ENCODE assay signal across 20 mouse cellular contexts in the genomic region with DNA sequence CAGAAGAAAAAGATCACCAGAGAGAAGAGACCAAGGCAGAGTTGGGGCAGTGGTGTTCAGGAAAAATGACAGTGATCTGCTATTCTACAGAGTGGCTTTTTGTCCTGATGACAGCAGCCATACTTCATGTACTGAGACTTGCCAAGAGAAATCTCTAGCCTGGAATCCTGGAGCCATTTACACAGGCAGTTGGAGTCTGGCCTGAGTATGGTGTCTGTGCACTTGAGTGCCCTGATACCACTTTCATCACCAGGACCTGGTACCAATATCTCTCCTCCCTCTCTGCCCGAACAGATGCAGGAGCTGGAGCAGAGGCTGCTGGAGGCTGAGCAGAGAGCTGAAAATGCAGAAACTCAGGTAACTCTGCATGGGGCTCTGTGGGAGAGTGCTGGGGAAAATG. TPM values are rescaled to one million over a fixed set of nuclear protein-coding genes. Genes with fewer than 3 reads are reported as not detected.
DNase-seq lines count a peak whose midpoint lies in the region; ATAC-seq and TF ChIP-seq lines count a peak whose summit lies in the region.
"Had no signal": no experiment of that assay in that cellular context is flagged by ENCODE, and none has a peak within 500 bp of the region (broad histone marks: within the 10 kb centered on the region; RNA-seq: fewer than 3 reads in every experiment).

No protein-coding gene starts in this region.

- H3K9ac ChIP-seq in heart, embryonic 11.5 days (ENCODE audit: low read depth, low read length) = no peak overlapping the region
- no peak overlapping the region for H3K9ac ChIP-seq in heart, embryonic 13.5 days
- H3K9ac ChIP-seq in heart, postnatal 0 days (replicated peaks; ENCODE audit: low read depth, low read length) = no peak overlapping the region
- H3K9ac ChIP-seq: embryonic facial prominence, embryonic 15.5 days; hindbrain, embryonic 13.5 days had no signal

- no peak overlapping the region for H3K27ac ChIP-seq in heart, embryonic 11.5 days (ENCODE audit: low read depth, low read length)
- H3K27ac ChIP-seq in heart, embryonic 13.5 days (replicated peaks) = peak overlapping the region; percentile 29; the same call in 1 of the 2 replicates
- peak overlapping the region; percentile 60 for H3K27ac ChIP-seq in heart, postnatal 0 days (ENCODE audit: low read depth)
- H3K27ac ChIP-seq: embryonic facial prominence, embryonic 15.5 days; forebrain, embryonic 10.5 days; hindbrain, embryonic 13.5 days; hindbrain, postnatal 0 days had no signal

- no peaks in the 10 kb centered on the region for H3K36me3 ChIP-seq in heart, embryonic 11.5 days (ENCODE audit: control insufficient read depth, insufficient read depth, low read length)
- peaks cover 18% of the 10 kb centered on the region for H3K36me3 ChIP-seq in heart, embryonic 13.5 days
- H3K36me3 ChIP-seq in heart, postnatal 0 days (replicated peaks; ENCODE audit: control insufficient read depth, insufficient read depth, low read length) = no peaks in the 10 kb centered on the region
- H3K36me3 ChIP-seq: embryonic facial prominence, embryonic 15.5 days had no signal

- no peaks in the 10 kb centered on the region for H3K9me3 ChIP-seq in heart, embryonic 11.5 days (replicated peaks; ENCODE audit: control insufficient read depth, low read length)
- H3K9me3 ChIP-seq in heart, embryonic 13.5 days = no peaks in the 10 kb centered on the region
- H3K9me3 ChIP-seq in heart, postnatal 0 days (replicated peaks; ENCODE audit: control insufficient read depth, low read length) = no peaks in the 10 kb centered on the region
- H3K9me3 ChIP-seq: embryonic facial prominence, embryonic 15.5 days; forebrain, embryonic 10.5 days; hindbrain, embryonic 13.5 days had no signal

- peak; percentile 98 for TF ChIP-seq EP300 in heart, postnatal 0 days (IDR thresholded peaks at IDR 0.05; ENCODE audit: low read depth)

- no peak for ATAC-seq in heart, embryonic 11.5 days (replicated peaks; ENCODE audit: insufficient number of reproducible peaks, low FRiP score, low TSS enrichment)
- no peak for ATAC-seq in heart, embryonic 13.5 days (ENCODE audit: extremely low read depth, insufficient number of reproducible peaks, low FRiP score, low TSS enrichment)
- ATAC-seq in heart, postnatal 0 days (ENCODE audit: insufficient read depth, low read depth) = peak; percentile 82
- ATAC-seq: activated CD4-positive, CD25-positive, alpha-beta regulatory T cell, adult 4 months; forebrain, embryonic 14.5 days; hindbrain, postnatal 0 days had no signal

- no peak overlapping the region for H3K4me3 ChIP-seq in heart, embryonic 11.5 days (ENCODE audit: low read depth, low read length)
- H3K4me3 ChIP-seq in heart, embryonic 13.5 days = no peak overlapping the region
- H3K4me3 ChIP-seq in heart, postnatal 0 days (ENCODE audit: low read depth, low read length) = no peak overlapping the region
- H3K4me3 ChIP-seq: embryonic facial prominence, embryonic 15.5 days; erythroblast, embryonic 14.5 days; forebrain, embryonic 10.5 days; hindbrain, embryonic 13.5 days had no signal

- no peak for TF ChIP-seq CTCF in heart, postnatal 0 days (IDR thresholded peaks at IDR 0.05; ENCODE audit: low read depth)

- DNase-seq in heart, adult 18-20 months = peak; percentile 54 to 75
- peak; percentile 85 for DNase-seq in heart, postnatal 0 days (ENCODE audit: low spot score)
- DNase-seq in heart, postnatal 4 days = peak; percentile 56
- DNase-seq in right cerebral cortex, postnatal 4 days = no peak
- no peak for DNase-seq in adrenal gland, postnatal 4 days (ENCODE audit: low spot score in 2 of 2)
- DNase-seq: adrenal gland, postnatal 14 days; cerebellum, adult 2 months; cerebellum, postnatal 10 days; gastrocnemius, postnatal 36 days; kidney, adult 11 months; kidney, adult 9 months had no signal

- WGBS in heart, embryonic 11.5 days (ENCODE audit: insufficient replicate concordance) = 58% methylated on average over 1 of the region's 1 CpGs
- 27% methylated on average over 1 of the region's 1 CpGs for WGBS in heart, embryonic 13.5 days
- 36% methylated on average over 1 of the region's 1 CpGs for WGBS in heart, postnatal 0 days

- 0 out of 2 replicates have a peak, but pooled peaks cover 7% of the 10 kb centered on the region for H3K4me1 ChIP-seq in heart, embryonic 11.5 days (ENCODE audit: control insufficient read depth, insufficient read depth, low read length)
- H3K4me1 ChIP-seq in heart, embryonic 13.5 days = peaks cover 57% of the 10 kb centered on the region
- H3K4me1 ChIP-seq in heart, postnatal 0 days (ENCODE audit: control insufficient read depth, insufficient read depth) = peaks cover 35% of the 10 kb centered on the region
- H3K4me1 ChIP-seq: embryonic facial prominence, embryonic 15.5 days; forebrain, embryonic 10.5 days; hindbrain, embryonic 13.5 days had no signal

- H3K27me3 ChIP-seq in heart, embryonic 11.5 days (ENCODE audit: control insufficient read depth, insufficient read depth, low read length) = no peaks in the 10 kb centered on the region
- H3K27me3 ChIP-seq in heart, embryonic 13.5 days (replicated peaks) = peaks cover 20% of the 10 kb centered on the region
- H3K27me3 ChIP-seq in heart, postnatal 0 days (ENCODE audit: control insufficient read depth, insufficient read depth, low read length) = peaks cover 13% of the 10 kb centered on the region
- H3K27me3 ChIP-seq: embryonic facial prominence, embryonic 15.5 days; hindbrain, embryonic 13.5 days had no signal

- no peak overlapping the region for H3K4me2 ChIP-seq in heart, embryonic 11.5 days
- no peak overlapping the region for H3K4me2 ChIP-seq in heart, embryonic 13.5 days
- no peak overlapping the region for H3K4me2 ChIP-seq in heart, postnatal 0 days (ENCODE audit: low read depth, low read length)
- H3K4me2 ChIP-seq: embryonic facial prominence, embryonic 15.5 days; hindbrain, embryonic 13.5 days had no signal

RNA-seq across cellular contexts. Expression of gene Plekhh1, which starts 19.9 kb away (rescaled TPM):
- 1 to 10 TPM; 1.2 to 2.5 TPM for total RNA-seq in heart, adult 18-20 months (2021)
- polyA plus RNA-seq in heart, embryonic 11.5 days (2014; fragmentation: Nextera tagmentation; extraction: Ambion mirVana) = 2.7 and 3.8 TPM in 2 replicates
- 2.3 and 2.7 TPM in 2 replicates for polyA plus RNA-seq in heart, embryonic 13.5 days (2015; fragmentation: Nextera tagmentation; extraction: Ambion mirVana)
- total RNA-seq in heart, postnatal 0 days (2014; rRNA removed; ENCODE audit: low replicate concordance) = 6.2 and 15.0 TPM in 2 replicates
- polyA plus RNA-seq in heart, postnatal 0 days (2015; fragmentation: Nextera tagmentation; extraction: Ambion mirVana) = 2.5 and 4.0 TPM in 2 replicates
- 10 to 100 TPM; 10.3 to 13.9 TPM for total RNA-seq in heart, postnatal 4 days (2021)
- total RNA-seq in adrenal gland, postnatal 4 days (2021) = 1 to 10 TPM; 2.7 to 6.7 TPM
- polyA plus RNA-seq: erythroblast, embryonic 14.5 days had no signal

RNA-seq across cellular contexts. Expression of gene Pigh, which starts 40.6 kb away (rescaled TPM):
- total RNA-seq in heart, adult 18-20 months (2021) = 1 to 10 TPM; 2.9 to 3.0 TPM
- 17.7 and 19.0 TPM in 2 replicates for polyA plus RNA-seq in heart, embryonic 11.5 days (2014; fragmentation: Nextera tagmentation; extraction: Ambion mirVana)
- polyA plus RNA-seq in heart, embryonic 13.5 days (2015; fragmentation: Nextera tagmentation; extraction: Ambion mirVana) = 14.5 and 15.4 TPM in 2 replicates
- total RNA-seq in heart, postnatal 0 days (2014; rRNA removed; ENCODE audit: low replicate concordance) = 6.2 and 9.8 TPM in 2 replicates
- 9.6 and 9.7 TPM in 2 replicates for polyA plus RNA-seq in heart, postnatal 0 days (2015; fragmentation: Nextera tagmentation; extraction: Ambion mirVana)
- 1 to 10 TPM; 3.8 to 4.4 TPM for total RNA-seq in heart, postnatal 4 days (2021)
- total RNA-seq in adrenal gland, postnatal 4 days (2021) = 10 to 100 TPM; 10.7 to 12.5 TPM
- polyA plus RNA-seq: erythroblast, embryonic 14.5 days had no signal

RNA-seq across cellular contexts. Expression of gene Tmem229b, which starts 41.5 kb away (rescaled TPM):
- total RNA-seq in heart, adult 18-20 months (2021) = 1 to 10 TPM; 3.6 to 4.3 TPM
- polyA plus RNA-seq in heart, embryonic 11.5 days (2014; fragmentation: Nextera tagmentation; extraction: Ambion mirVana) = 1.6 and 1.8 TPM in 2 replicates
- 2.6 TPM in 2 replicates for polyA plus RNA-seq in heart, embryonic 13.5 days (2015; fragmentation: Nextera tagmentation; extraction: Ambion mirVana)
- 4.8 and 12.8 TPM in 2 replicates for total RNA-seq in heart, postnatal 0 days (2014; rRNA removed; ENCODE audit: low replicate concordance)
- 1.4 and 1.9 TPM in 2 replicates for polyA plus RNA-seq in heart, postnatal 0 days (2015; fragmentation: Nextera tagmentation; extraction: Ambion mirVana)
- total RNA-seq in heart, postnatal 4 days (2021) = 1 to 10 TPM; 3.1 to 3.8 TPM
- 10 to 100 TPM; 18.3 to 19.8 TPM for total RNA-seq in adrenal gland, postnatal 4 days (2021)

Comparison
In these comparisons a context has a peak if more than half of its experiments do, and no peak if none do; other contexts are left out.
1. DNase-seq: peak in heart, adult 18-20 months (2 of 2), heart, postnatal 0 days (single experiment) and heart, postnatal 4 days (single experiment); none in right cerebral cortex, postnatal 4 days (single experiment) and adrenal gland, postnatal 4 days (0 of 2).